Mouse (Mus musculus) thymus, postnatal 10 days (tissue): ENCODE measurements at regions not wholly inside any gene's neighbourhood (a gene's known extent, or its start where the extent isn't known, plus 50 kb on each side); places are given as distances from the start of the nearest gene placed in this dataset.
A peak's percentile ranks its signal among the peaks of the same experiment; 100 is the strongest.

ENCODE experiments used
- DNase-seq, 2 experiments: peaks; one replicate each; pipeline ENCODE4 v3.0.0; 2021; ENCODE audit warnings: low spot score in 2 of 2

- no peak for DNase-seq
These were observed 119.3 kb upstream of the Slc44a1 start for GRCm38 (mm10) chr4:53320735-53321449.

GRCm38 (mm10) chr4:53319051-53319450, 121.2 kb upstream of the Slc44a1 start:
- no peak for DNase-seq

DNA sequence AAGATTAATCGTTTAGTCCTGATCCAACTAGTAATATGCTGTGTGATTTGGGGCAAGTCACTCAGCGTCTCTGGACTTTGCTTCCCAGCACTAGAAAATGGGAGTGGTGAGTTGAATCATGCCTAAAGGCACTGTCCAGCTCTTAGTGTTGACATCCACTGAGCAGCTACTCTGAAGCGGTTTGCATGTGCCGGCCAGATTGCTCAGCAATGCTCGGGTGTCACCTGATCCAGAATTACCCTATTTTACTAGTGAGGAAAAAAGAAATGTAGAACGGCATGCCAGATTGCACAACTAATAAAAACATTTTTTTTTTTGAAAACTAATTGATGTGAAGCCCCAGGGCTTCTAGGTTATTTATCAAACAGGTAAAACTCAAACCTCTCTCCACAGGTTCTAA, 122.0 kb upstream of the Slc44a1 start:
- no peak for DNase-seq

- DNase-seq = no peak
These were observed 122.8 kb upstream of the Slc44a1 start for GRCm38 (mm10) chr4:53317453-53317824.

GRCm38 (mm10) chr4:53316796-53317452, 123.3 kb upstream of the Slc44a1 start:
- DNase-seq = no peak

DNA sequence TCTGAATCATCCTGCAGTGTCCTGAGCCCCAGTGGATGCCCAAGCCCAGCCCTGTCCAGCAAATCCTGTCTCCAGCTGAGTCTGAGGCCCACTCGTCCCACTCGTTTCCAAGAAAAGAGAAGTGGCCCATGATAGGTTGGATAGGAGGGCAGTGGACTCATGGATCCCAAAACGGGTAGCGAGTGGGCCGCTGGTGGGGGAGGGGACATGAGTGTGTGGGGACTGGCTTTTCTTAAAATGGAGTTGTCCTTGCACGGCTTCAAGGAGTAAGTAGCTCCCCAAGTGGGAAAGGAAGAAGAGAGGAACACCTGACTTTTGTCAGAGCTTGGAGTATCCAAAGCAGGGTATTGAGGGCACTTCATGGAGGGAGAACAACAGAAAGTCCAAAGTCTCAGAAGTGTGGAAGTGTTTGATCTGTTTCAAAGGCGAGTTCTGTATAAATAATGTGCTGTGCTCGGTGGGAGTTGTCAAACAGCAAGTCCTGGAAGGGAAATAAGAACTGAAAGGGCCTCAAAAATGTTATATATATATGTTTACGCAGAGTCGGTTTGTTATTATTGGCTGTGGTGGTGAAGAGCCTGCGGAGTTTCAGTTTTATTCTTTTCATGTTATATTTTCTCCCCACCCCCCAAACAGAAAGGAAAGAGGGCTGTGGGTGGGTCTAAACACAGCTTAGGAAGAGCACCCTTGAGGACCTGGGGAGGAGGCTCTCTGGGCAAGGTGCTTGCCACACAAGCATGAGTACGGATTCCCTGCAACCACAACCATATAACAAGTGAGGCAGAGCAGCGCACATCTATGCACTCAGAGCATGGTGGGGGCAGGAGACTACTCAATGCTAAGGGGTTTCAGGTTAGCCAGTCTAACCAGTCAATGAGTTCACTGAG, 124.1 kb upstream of the Slc44a1 start:
- no peak for DNase-seq

GRCm38 (mm10) chr4:53315121-53315875, 124.9 kb upstream of the Slc44a1 start:
- no peak for DNase-seq

- DNase-seq = no peak
These were observed 126.1 kb upstream of the Slc44a1 start for GRCm38 (mm10) chr4:53314076-53314475.

GRCm38 (mm10) chr4:53307121-53307520, 133.1 kb upstream of the Slc44a1 start:
- DNase-seq = no peak

DNA sequence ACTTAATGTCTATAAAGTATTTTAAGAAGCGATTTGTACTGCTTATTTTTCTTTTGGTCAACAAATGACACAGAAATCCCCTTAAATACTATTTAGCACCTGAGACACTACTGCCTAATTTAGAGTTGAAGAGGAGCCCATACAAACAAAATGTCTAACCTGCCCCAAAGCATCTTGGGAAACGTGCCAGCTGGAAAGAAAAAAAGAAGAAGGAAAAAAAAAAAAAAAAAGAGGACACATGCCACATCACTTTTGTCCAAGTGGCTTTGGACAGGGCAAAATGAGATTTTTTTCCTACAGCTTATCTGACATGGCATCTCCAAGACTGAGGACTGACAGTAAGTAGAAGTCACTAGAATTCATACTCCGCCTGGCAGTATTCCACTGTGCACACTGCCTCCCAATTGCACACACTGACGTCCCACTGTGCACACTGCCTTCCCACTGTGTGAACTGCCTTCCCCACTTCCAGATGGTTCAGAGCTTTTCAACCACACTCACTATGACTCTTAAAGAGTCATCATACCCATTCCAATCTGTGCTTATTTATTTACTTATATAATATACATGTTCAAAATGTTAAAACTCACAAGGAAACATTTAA, 135.3 kb upstream of the Slc44a1 start:
- DNase-seq = no peak

- no peak for DNase-seq
These were observed 135.9 kb upstream of the Slc44a1 start for GRCm38 (mm10) chr4:53304290-53304654.

- no peak for DNase-seq
These were observed 136.5 kb upstream of the Slc44a1 start for GRCm38 (mm10) chr4:53303621-53304289.

GRCm38 (mm10) chr4:53297975-53298374, 138.3 kb upstream of the Abca1 start:
- no peak for DNase-seq

GRCm38 (mm10) chr4:53292606-53293005, 132.9 kb upstream of the Abca1 start:
- no peak for DNase-seq

DNA sequence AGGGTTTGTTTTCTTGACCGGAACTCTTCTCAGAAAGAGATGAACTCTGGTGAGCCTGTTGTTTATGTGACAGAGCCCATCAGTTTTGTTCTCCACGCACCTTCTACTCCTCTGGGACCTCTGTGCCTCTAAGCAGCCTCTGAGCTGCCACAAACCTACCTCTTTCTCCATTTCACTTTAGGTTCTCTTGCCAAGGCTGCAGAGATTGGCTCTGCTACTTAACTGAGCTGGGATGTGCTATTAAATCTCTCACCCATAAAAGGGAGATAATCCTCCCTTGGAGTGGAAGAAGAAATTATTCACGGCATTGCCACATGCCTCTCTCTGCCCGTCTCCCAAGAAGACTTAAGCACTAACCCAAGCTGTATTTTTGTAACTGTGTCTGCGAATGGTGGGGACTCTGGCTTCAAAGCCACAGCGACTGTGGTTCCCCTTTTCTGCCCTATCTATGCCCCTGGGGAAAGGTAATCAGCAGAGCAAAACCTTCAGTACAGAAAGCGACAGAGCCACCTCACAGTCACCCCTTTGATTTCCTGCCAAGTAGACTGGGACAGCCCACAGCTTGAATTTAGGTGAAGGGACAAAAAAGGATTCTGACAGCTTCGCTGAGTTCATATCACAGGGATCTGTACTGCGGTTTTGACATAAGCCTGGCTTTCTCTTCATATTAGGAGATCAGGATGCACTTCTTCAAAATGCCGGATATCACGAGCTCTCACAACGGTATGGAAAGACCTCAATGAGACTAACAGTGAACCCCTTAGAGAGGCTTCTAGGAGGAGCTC, 118.2 kb upstream of the Abca1 start:
- peak; percentile 22 to 24 for DNase-seq

GRCm38 (mm10) chr4:53270433-53270832, 110.7 kb upstream of the Abca1 start:
- no peak for DNase-seq

DNA sequence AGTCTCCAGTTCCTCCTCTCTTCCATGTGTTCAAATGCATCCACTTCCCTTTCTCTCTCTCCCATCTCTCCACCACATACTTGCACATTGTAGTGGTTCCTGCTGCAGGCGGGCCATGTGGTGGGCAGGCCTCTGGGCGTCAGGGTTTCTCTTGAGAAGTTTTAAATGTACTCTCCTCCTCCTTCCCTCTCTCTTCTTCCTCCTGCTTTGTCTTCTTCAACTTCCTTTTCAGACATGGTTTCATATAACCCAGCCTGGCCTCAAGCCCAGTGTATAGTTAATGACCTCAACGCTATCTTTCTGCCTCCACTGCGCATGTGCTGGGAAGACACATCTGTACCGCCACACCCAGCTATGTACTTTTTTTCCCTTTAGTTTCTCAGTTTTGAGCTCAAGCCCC, 110.3 kb upstream of the Abca1 start:
- no peak for DNase-seq

GRCm38 (mm10) chr4:53269251-53269842, 109.7 kb upstream of the Abca1 start:
- no peak for DNase-seq

GRCm38 (mm10) chr4:53264901-53265300, 105.2 kb upstream of the Abca1 start:
- no peak for DNase-seq

GRCm38 (mm10) chr4:53264501-53264900, 104.8 kb upstream of the Abca1 start:
- no peak for DNase-seq
